Mouse (Mus musculus): ENCODE data around the gene Rgl2. TPM values are rescaled to one million over a fixed set of nuclear protein-coding genes. Genes with fewer than 3 reads are reported as not detected.
"Not testable (repeated sequence)": the region's sequence is repeated elsewhere in the genome, so short reads cannot be mapped to it uniquely, and the experiment has no call there.

The Rgl2 gene
- polyA plus RNA-seq, 1 experiment from 2014 or later: 52.3 TPM

DNA sequence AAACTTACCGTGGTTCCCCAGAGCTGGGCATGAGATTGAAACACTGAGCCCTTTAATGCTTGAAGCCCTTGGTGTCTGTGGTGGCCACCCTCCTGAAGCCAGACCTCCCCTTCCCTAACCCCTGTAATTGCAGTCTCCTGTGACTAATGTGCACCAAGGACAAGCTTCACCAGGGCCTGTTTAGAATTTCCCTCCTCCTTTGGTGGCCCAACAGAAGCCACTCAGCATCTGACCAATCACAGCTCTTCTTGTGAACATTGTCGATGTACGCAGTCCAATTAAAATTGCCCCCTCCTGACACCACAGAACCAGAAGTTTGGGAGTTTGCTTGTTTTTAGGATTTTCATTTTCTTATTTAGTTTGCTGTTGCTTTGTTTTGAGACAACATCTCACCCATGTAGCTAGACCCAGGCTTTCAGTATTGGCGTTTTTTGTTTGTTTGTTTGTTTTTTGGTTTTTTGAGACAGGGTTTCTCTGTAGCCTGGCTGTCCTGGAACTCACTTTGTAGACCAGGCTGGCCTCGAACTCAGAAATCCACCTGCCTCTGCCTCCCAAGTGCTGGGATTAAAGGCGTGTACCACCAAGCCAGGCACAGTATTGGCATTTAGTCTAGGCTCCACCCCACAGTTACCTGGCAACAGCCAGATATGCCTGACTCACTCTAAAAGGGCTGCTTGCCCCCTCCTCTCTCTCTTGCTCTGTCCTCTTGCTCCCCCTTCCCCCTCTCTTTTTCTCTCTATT, 25.3 kb upstream of the Rgl2 start:
- H3K4me2 ChIP-seq (ENCODE audit: low read length): not testable (repeated sequence)

DNA sequence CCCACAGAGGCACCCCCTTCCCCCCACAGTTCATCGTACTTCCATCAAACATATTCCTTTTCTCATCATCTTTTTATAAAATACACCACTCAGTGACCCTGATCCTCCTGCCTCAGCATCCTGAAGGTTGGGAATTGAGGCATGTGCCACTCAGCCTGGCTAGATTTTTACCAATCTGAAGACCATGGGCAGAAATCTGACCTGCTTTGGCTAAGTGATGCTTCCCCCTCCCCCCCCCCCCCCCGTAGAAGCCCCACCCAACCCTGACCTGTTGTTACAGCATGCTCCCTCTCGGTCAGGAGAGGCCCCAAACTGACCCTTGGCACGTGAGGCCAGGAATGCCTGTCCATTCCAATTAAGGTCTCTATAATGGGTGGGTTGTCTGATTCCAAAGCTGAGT, 24.5 kb upstream of the Rgl2 start, which contains the start of gene Platr17:
TSS of gene Platr17 (plus strand) at position 301 of the 400 bp plus-strand sequence.
- not testable (repeated sequence) for H3K27me3 ChIP-seq (replicated peaks; ENCODE audit: control insufficient read depth, insufficient read depth, low read length); H3K36me3 ChIP-seq (ENCODE audit: control insufficient read depth, insufficient read depth); H3K4me2 ChIP-seq (ENCODE audit: low read length); ATAC-seq; H3K9me3 ChIP-seq (ENCODE audit: control insufficient read depth, low read length); H3K27ac ChIP-seq (ENCODE audit: low read length); H3K4me3 ChIP-seq (replicated peaks; ENCODE audit: low read length); H3K4me1 ChIP-seq (replicated peaks; ENCODE audit: control insufficient read depth, insufficient read depth, low read length); H3K9ac ChIP-seq (replicated peaks; ENCODE audit: low read depth, low read length)
- 54% methylated on average over 3 of the region's 4 CpGs for WGBS

More for the DNA sequence above, 25.3 kb upstream of the Rgl2 start:
- ATAC-seq; H3K9me3 ChIP-seq (ENCODE audit: control insufficient read depth, low read length); H3K9ac ChIP-seq (replicated peaks; ENCODE audit: low read depth, low read length); H3K27me3 ChIP-seq (replicated peaks; ENCODE audit: control insufficient read depth, insufficient read depth, low read length); H3K4me3 ChIP-seq (replicated peaks; ENCODE audit: low read length); H3K36me3 ChIP-seq (ENCODE audit: control insufficient read depth, insufficient read depth); H3K4me1 ChIP-seq (replicated peaks; ENCODE audit: control insufficient read depth, insufficient read depth, low read length); H3K27ac ChIP-seq (ENCODE audit: low read length): not testable (repeated sequence)
- 68% methylated on average over 6 of the region's 6 CpGs for WGBS

DNA sequence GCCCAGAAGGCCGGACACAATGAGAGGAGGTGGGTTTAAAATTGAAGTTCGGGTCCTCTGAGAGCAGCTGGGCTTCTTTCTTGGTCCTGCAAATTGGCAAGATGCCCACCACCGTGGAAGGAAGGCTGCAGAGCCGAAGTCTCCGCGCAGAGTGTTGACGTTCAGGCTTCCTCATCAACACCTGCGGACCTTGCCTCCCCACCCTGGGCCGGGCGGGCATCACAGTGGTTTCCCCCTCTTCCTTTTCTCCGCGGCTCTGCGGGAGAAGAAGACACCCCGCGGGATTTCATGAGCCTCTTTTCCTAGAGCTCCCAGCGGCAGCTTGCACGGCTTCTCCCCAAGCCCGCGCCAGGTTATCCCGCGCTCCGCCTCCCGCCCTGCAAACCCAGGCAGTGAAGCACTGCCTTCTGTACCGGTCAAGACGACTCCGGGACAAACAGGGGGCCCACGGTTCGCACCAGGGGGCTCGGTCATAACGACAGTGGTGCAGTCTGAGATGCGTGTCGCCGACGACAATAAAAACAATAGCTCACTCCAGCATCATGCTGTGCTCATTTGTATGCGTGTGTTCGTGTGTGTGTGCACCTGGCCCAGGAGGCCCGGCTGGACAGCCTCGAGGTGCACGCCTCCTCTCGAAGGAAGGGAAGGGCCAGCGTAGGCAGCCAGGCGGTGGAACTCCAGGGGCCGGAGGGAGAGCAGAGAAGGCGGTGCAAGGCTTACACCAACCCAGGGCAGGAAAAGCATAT, 20.8 kb upstream of the Rgl2 start:
- H3K36me3 ChIP-seq (ENCODE audit: control insufficient read depth, insufficient read depth): peaks cover 19% of the 10 kb centered on the region
- under 1% methylated on average over 42 of the region's 44 CpGs for WGBS
- no peaks in the 10 kb centered on the region for H3K27me3 ChIP-seq (replicated peaks; ENCODE audit: control insufficient read depth, insufficient read depth, low read length)
- H3K4me3 ChIP-seq (replicated peaks; ENCODE audit: low read length): peak overlapping the region; percentile 74
- H3K9ac ChIP-seq (replicated peaks; ENCODE audit: low read depth, low read length): peak overlapping the region; percentile 80
- peak; percentile 7 for ATAC-seq
- no peaks in the 10 kb centered on the region for H3K9me3 ChIP-seq (ENCODE audit: control insufficient read depth, low read length)
- H3K27ac ChIP-seq (ENCODE audit: low read length): peak overlapping the region; percentile 93
- H3K4me1 ChIP-seq (replicated peaks; ENCODE audit: control insufficient read depth, insufficient read depth, low read length): peaks cover 15% of the 10 kb centered on the region
- peak overlapping the region; percentile 74 for H3K4me2 ChIP-seq (ENCODE audit: low read length)

DNA sequence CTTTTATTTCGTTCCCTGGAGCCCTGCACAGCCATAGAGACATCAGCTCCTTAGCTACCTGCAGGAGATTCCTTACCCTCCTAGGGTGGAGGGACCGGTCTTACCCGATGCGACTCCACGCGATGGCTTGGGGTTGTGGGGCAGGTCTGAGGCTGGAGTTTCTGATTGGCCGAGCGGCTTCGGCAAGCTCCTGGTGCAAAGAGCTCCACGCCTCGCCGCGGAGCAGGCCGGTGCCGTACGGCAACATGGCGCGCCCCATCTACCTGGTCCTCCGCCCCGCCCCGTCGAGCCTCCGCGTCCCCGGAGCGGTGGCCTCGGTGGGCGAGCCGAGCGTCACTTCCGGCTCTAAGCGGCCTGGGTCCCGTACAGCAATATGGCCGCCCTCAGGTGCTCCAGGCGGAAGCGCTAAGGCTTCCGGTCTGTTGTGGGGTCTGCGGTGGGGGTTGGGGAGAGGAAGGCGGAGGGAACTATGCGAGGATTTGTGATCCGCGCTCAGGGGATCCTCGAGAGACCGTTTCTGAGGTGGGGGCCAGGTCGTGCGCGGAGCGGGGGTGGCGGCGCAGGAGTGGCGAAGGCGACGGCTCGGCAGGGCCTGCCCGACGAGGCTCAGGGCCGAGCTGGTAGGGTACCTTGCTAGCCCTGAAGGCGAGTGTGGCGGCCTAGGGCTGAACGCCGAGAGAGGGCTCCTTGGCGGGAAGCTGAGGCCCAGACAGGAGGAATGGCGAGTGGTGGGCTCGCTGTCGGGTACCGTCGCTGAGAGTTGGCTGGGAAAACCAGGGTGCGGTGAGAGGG, 20.1 kb upstream of the Rgl2 start, which contains the start of gene Daxx:
TSS of gene Daxx (plus strand) at position 338 of the 792 bp plus-strand sequence.
- Histone ChIP-seq H3K4me3 (replicated peaks; ENCODE audit: low read length) (peak within 1 kb of the TSS; percentile 74), H3K27me3 (replicated peaks; ENCODE audit: control insufficient read depth, insufficient read depth, low read length) (no peaks in the 10 kb centered on the region), H3K9ac (replicated peaks; ENCODE audit: low read depth, low read length) (peak within 1 kb of the TSS; percentile 84), H3K4me1 (replicated peaks; ENCODE audit: control insufficient read depth, insufficient read depth, low read length) (peaks cover 16% of the 10 kb centered on the region), H3K27ac (ENCODE audit: low read length) (peak within 1 kb of the TSS; percentile 93), H3K9me3 (ENCODE audit: control insufficient read depth, low read length) (no peaks in the 10 kb centered on the region), H3K4me2 (ENCODE audit: low read length) (peak within 1 kb of the TSS; percentile 74), H3K36me3 (ENCODE audit: control insufficient read depth, insufficient read depth) (peaks cover 22% of the 10 kb centered on the region)
- ATAC-seq: peak; percentile 98
- WGBS: under 1% methylated on average over 68 of the region's 68 CpGs

DNA sequence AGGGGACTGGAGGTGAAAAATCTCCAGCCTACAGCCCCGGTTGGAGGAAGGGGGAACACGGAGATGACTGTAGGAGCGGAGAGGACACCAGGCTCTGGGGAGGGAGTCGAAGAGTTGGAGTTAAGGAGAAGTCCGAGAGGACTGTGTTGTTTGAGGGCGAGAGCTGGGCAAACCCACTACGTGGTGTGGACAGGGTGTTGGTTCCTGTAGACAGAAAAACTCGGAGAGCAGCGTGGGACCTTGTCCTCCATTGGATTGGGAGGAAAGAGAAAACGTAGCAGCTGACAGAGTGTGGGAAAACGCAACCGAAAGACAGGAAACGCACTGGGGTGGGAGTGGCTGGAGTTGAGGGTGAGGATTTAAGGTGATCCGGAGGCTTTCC, 19.5 kb upstream of the Rgl2 start:
- no peak for ATAC-seq
- Histone ChIP-seq H3K4me3 (replicated peaks; ENCODE audit: low read length) (peak overlapping the region; percentile 74), H3K27me3 (replicated peaks; ENCODE audit: control insufficient read depth, insufficient read depth, low read length) (no peaks in the 10 kb centered on the region), H3K9me3 (ENCODE audit: control insufficient read depth, low read length) (no peaks in the 10 kb centered on the region), H3K4me1 (replicated peaks; ENCODE audit: control insufficient read depth, insufficient read depth, low read length) (peaks cover 21% of the 10 kb centered on the region), H3K36me3 (ENCODE audit: control insufficient read depth, insufficient read depth) (peaks cover 25% of the 10 kb centered on the region), H3K9ac (replicated peaks; ENCODE audit: low read depth, low read length) (peak overlapping the region; percentile 84), H3K27ac (ENCODE audit: low read length) (peak overlapping the region; percentile 72), H3K4me2 (ENCODE audit: low read length) (peak overlapping the region; percentile 52)
- under 1% methylated on average over 14 of the region's 14 CpGs for WGBS

DNA sequence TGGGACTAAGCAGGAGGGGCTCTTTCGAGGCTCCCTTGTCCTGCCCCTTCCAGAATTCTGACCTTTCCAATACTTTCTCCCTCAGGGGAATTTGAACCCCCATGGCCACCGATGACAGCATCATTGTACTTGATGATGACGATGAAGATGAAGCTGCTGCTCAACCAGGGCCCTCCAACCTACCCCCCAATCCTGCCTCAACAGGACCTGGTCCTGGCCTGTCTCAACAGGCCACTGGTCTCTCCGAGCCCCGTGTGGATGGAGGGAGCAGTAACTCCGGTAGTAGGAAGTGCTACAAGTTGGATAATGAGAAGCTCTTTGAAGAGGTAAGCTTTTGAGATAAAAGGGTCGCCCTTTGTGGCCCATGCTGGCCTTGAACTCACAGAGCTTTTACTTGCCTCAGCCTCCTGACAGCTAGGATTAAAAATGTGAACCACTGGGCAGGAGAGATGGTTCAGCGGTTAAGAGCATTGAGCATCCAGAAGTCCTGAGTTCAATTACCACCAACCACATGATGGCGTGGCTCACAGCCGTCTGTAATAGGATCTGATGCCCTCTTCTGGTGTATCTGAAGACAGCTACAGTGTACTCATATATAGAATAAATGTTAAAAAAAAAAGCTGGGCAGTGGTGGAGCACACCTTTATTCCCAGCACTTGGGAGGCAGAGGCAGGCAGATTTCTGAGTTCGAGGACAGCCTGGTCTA, 18.8 kb upstream of the Rgl2 start:
- peak overlapping the region; percentile 84 for H3K9ac ChIP-seq (replicated peaks; ENCODE audit: low read depth, low read length)
- H3K4me1 ChIP-seq (replicated peaks; ENCODE audit: control insufficient read depth, insufficient read depth, low read length): peaks cover 26% of the 10 kb centered on the region
- H3K4me3 ChIP-seq (replicated peaks; ENCODE audit: low read length): peak overlapping the region; percentile 74
- no peaks in the 10 kb centered on the region for H3K9me3 ChIP-seq (ENCODE audit: control insufficient read depth, low read length)
- H3K27ac ChIP-seq (ENCODE audit: low read length): no peak overlapping the region; the same call in 1 of the 2 replicates
- H3K36me3 ChIP-seq (ENCODE audit: control insufficient read depth, insufficient read depth): peaks cover 25% of the 10 kb centered on the region
- WGBS: 52% methylated on average over 11 of the region's 11 CpGs
- ATAC-seq: no peak
- H3K4me2 ChIP-seq (ENCODE audit: low read length): peak overlapping the region; percentile 52
- H3K27me3 ChIP-seq (replicated peaks; ENCODE audit: control insufficient read depth, insufficient read depth, low read length): no peaks in the 10 kb centered on the region

DNA sequence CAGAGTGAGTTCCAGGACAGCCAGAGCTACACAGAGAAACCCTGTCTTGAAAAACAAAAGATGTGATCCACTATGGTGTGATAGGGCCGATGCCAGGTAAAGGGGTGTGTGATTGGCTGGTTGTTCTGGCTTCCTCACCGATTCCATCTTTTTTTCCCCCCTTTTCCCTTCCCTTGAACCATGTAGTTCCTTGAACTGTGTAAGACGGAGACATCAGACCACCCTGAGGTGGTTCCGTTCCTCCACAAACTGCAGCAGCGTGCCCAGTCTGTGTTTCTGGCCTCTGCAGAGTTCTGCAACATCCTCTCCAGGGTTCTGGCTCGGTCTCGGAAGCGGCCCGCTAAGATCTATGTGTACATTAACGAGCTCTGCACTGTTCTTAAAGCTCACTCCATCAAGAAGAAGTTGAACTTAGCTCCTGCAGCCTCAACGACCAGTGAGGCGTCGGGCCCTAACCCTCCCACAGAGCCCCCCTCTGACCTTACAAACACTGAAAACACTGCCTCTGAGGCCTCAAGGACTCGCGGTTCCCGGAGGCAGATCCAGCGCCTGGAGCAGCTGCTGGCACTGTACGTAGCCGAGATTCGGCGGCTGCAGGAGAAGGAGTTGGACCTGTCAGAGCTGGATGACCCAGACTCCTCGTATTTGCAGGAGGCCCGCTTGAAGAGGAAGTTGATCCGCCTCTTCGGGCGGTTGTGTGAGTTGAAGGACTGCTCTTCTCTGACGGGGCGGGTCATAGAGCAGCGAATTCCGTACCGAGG, 18.1 kb upstream of the Rgl2 start:
- Histone ChIP-seq H3K36me3 (ENCODE audit: control insufficient read depth, insufficient read depth) (peaks cover 25% of the 10 kb centered on the region), H3K27me3 (replicated peaks; ENCODE audit: control insufficient read depth, insufficient read depth, low read length) (no peaks in the 10 kb centered on the region), H3K4me2 (ENCODE audit: low read length) (no peak overlapping the region), H3K27ac (ENCODE audit: low read length) (no peak overlapping the region), H3K4me1 (replicated peaks; ENCODE audit: control insufficient read depth, insufficient read depth, low read length) (peaks cover 28% of the 10 kb centered on the region), H3K9me3 (ENCODE audit: control insufficient read depth, low read length) (no peaks in the 10 kb centered on the region), H3K4me3 (replicated peaks; ENCODE audit: low read length) (no peak overlapping the region), H3K9ac (replicated peaks; ENCODE audit: low read depth, low read length) (no peak overlapping the region)
- 94% methylated on average over 31 of the region's 31 CpGs for WGBS
- no peak for ATAC-seq

DNA sequence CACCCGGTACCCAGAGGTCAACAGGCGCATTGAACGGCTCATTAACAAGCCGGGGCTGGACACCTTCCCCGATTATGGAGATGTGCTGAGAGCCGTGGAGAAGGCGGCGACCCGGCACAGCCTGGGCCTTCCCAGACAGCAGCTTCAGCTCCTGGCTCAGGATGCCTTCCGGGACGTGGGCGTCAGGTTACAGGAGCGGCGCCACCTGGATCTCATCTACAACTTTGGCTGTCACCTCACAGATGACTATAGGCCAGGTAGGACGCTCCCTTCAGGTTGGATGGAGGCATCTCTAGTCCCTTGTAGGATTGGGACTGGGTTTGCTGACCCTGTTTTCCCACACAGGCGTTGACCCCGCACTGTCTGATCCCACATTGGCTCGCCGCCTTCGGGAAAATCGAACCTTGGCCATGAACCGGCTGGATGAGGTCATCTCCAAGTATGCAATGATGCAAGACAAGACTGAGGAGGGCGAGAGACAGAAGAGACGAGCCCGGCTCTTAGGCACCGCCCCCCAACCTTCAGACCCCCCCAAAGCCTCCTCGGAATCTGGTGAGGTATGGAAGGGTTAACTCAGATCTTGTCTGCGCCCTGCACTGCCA, 17.4 kb upstream of the Rgl2 start:
- Histone ChIP-seq H3K4me2 (ENCODE audit: low read length) (no peak overlapping the region), H3K4me1 (replicated peaks; ENCODE audit: control insufficient read depth, insufficient read depth, low read length) (peaks cover 33% of the 10 kb centered on the region), H3K27ac (ENCODE audit: low read length) (no peak overlapping the region), H3K9me3 (ENCODE audit: control insufficient read depth, low read length) (no peaks in the 10 kb centered on the region), H3K36me3 (ENCODE audit: control insufficient read depth, insufficient read depth) (peaks cover 25% of the 10 kb centered on the region), H3K27me3 (replicated peaks; ENCODE audit: control insufficient read depth, insufficient read depth, low read length) (no peaks in the 10 kb centered on the region), H3K4me3 (replicated peaks; ENCODE audit: low read length) (no peak overlapping the region), H3K9ac (replicated peaks; ENCODE audit: low read depth, low read length) (no peak overlapping the region)
- no peak for ATAC-seq
- WGBS: 90% methylated on average over 28 of the region's 28 CpGs

All from forebrain, embryonic 16.5 days (tissue).